Mouse (Mus musculus) right cerebral cortex, postnatal 36 days (tissue): Measurements from ENCODE around the gene Nadk2.

ENCODE experiments used
- DNase-seq, 2 experiments: peaks; one replicate each; pipeline ENCODE4 v3.0.0; 2022; ENCODE audit warnings: low spot score in 2 of 2, mixed read lengths in 1 of 2

Gene Nadk2

DNA sequence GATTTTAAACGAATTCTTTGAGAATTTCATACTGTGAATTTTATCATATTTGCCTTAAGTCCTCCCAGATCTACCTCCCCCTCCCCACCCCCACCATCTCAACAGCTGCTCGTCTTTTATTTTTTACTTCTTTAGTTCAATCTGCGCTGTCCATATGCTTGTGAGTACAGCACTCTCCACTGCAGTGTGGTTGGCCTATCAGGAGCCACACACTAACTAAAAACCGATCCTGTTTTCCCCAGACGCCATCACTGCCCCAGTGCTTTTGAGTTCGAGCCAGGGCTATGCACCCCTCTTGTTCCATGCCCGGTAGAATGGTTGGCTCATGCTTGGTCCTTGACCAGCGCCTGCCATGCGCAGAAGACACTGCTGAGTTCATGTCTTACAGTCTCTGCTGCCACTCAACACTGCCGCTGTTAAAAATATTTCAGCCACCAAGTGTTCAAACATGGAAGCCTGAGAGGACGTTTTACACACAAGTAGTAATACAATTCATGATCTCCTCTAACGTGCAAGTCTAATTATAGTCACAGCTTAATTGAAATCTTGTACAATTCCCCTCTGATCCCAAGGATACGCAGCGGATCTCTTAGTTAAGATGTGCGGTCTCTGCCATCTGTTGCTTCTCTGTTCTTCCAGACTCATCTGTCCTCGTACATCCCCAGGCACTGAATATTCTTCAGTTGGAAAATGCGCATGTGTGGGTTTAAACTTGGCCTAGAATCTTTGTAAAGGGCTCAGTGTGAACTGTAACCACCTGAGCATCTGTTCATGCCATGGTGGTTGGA lies 17.0 kb downstream of the Nadk2 start:
- DNase-seq = no peak

DNA sequence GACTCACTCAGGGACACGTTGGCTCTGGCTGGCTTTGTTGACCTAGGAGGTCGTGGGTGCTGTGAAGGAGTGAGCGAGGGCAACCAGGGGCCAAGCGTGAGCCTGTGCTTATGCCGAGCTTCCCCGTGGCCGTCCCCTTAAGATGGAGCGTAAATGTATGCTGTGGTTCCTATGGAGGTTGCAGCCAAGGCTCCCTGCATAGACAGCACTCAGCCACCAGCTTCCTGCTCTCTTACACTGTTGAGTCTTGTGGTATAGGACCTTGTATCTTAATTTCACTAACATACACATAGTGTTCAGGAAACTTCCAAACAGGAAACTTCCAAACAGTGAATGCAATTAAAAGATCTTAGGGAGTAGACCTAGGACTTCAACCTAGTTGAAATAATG lies 17.6 kb downstream of the Nadk2 start:
- DNase-seq = no peak

DNA sequence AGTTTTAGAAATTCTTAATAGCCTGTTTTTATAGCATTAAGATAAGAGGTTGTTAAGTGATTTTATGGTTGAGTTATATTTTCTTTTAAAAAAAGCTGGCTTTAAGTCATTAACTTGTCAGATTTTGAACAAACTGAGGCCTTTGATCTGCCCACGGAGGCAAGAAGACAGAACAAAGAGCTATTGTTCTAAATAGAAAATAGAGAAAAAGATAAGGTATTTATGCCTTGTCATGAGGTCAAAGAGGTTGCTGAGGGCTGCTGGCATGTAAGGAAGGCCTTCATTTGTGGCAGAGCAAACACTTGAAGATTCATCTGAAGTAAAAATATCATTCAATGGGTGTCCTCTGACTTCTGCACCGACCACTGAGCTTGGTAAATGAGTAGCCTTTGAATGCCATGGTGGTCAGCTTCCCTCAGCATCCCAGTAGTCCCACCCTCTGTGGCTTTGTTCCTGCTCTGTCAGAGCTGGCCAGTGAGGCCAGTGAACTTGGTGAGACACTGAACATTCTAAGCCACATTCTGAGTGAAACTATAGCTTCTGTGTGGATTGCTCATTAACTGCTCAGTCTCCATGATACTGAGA lies 18.2 kb downstream of the Nadk2 start:
- no peak for DNase-seq

DNA sequence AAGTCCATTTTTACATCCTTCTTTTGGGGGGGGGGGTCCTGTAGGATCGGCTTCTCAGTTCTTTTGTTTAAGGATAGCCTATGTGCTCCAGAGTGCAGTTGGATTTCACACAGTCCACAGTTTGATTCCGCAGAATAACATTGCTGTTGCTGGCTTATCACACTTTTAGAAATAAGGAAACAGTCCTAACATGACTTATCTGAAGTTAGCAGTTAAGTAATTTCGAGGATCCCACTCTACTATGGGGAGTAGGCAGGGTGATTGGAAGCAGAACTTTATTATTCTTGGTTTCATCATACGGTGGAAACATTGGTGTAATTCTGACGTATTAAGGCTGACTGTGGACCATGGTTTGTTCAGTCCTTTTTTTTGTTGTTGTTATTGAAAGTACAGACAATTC lies 19.6 kb downstream of the Nadk2 start:
- no peak for DNase-seq

DNA sequence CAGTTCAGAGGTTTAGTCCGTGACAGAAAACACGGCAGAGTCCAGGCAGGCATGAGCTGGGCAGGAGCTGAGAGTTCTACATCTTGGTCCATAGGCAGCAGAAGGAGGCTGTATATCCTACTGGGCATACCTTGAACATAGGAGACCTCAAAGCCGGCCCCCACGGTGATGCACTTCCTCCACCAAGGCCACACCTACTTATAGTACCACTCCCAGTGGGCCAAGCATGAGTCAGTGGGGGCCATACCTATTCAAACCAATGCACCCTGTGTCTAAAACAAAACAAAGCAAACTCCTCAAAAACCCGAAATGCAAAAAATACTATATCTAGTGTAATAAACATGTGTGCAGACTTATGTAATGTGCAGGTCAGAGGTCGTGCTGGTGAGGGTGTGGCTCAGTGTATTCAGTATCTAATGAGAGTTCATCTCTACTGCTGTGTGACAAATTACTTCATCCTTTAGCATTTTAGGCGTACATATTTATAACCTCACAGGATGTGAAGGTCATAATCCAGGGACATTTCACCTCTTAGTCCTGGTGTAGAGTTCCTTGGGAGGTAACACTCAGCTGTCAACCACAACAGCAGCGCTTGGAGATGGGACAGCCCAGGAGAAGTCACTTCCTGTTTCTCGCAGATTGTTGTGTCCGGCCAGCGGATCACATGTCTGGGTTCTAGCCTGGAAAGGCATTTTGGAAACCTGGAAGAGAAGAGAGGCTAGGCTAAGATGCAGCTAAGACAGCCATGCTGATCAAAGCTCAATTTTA lies 22.7 kb downstream of the Nadk2 start:
- no peak for DNase-seq

DNA sequence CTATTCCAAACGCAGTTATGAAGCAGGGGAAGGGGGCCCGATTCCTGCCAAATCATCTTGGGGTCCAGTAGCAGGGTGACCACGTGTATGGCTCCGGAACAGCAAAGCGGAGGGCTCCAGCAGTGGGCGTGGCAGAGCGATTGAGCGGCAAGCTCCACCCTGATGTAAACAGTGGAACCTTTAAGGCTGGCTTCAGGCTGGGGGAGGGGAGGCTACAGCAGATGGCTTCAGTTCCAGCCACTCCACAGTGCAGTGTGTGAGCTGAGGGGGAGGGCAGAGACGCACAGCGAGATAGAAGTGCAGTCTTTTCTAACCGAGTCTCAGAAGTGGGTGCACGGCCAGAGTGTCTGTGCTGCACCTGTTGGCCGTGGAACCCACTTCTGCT lies 23.3 kb downstream of the Nadk2 start:
- DNase-seq = peak; percentile 52 to 56

DNA sequence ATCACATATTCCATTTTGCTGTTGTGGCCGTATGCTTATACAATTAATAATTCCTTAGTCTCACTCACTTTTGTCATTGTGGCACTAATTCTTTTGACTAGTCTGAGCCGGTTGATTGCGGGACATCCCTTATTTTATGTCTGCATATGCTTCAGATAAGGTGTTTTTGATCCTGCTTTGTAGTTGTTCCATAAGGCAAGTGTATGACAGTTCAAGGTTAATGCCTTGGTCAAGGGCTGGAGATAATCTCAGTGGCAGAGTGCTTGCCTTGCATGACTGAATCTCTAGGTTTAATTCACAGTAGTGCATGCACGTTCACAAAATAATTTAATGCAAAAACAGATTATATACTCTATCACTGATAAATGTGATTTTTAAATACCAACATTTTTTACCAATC lies 25.8 kb downstream of the Nadk2 start:
- DNase-seq = no peak

DNA sequence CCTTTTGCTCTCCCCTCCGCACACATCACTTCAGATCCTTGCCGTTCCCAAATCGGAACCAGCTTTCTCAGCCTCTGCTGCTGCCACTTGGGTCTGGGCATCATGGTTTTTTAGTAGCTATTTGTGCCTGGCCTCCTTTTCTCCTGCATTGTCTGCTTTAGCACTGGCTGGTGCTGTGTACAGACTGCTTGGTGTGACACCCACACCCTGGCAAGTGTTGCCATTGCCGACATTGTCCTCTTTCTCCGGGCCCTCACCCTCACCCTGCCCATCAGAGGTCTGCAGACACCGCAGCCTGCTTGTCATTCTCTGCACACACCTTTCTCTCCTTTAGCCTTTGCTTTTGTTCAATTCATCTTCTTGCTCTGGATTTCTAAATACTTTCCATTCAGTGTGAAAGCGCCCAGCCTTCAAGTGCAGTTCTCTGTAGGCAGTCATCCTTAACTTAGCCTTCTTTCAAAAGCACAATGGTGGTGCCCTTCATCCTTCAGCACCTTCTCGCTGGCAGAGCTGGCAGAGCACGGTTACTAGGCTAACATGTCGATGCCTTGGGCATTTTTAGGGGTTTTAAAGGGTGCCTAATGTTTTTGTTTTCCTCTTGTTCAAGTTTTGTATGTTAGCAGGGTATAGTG lies 29.5 kb downstream of the Nadk2 start:
- DNase-seq = no peak

DNA sequence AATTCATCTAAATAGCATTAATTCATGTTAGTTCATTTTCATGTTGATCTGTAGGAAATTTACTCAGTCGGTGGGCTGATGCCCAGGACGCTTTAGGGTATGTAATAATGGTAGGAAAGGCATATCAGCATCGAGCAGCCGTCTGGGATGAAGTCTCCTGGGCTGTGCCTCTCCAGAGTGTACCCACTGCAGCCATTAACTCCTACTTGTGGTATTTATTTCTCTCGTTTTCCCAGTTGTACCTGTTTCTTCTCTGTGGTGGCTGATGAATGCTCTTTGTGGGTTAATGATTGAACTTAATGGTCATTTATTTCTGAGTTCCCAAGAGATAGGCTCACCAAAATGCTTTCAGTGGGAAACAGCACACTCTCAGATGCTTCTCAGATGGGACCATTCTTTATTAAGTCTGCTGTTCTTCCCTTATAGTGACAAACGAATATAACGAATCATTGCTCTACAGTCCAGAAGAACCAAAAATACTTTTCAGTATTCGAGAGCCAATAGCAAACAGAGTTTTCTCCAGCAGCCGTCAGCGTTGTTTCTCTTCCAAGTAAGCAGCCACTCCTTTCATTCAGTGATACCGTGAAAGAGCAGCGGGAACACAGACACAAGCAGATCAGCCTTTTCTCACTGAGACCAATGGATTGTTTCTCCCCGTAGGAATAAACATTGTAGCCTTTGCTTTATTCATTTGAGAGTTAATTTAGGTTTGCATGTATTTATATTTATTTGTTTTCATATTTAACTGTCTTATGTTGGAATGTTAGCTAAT lies 35.4 kb downstream of the Nadk2 start:
- DNase-seq = no peak

DNA sequence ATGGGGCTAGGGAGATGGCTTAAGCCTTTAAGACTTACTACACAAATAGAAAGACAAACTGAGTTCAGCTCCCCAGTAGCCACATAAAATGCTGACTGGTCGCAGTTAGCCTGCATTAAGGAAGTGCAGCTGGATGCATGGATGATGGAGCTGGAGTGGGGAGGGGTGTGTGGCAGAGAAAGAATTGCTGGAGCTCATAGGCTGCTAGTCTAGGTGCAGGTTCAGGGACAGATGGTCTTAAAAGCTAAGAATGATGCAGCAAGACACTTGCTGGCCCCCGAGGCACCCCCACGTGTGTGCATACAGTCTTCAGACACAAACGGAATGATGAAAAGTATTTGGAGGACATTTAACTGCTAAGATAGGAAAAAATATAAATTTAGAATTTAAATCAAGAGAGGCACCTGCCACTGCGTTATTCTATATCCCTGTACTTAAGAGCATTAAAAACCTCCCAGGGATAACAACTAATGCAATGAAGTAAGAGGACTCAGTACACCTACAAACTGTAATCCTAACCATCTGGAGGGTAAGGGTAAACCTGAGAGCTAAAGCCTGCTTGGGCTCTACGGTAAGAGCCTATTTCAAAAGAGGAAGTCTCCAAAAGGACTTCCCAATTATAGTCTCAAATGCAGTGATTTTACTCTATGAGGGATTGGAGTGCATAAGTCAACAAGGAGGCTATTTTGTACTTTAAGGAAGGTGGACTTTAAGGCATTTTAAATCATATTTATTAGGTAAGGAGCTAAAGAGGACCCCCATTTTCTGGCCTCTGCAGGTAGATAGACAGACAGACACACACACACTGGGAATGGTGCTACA lies 39.7 kb downstream of the Nadk2 start:
- DNase-seq = no peak

DNA sequence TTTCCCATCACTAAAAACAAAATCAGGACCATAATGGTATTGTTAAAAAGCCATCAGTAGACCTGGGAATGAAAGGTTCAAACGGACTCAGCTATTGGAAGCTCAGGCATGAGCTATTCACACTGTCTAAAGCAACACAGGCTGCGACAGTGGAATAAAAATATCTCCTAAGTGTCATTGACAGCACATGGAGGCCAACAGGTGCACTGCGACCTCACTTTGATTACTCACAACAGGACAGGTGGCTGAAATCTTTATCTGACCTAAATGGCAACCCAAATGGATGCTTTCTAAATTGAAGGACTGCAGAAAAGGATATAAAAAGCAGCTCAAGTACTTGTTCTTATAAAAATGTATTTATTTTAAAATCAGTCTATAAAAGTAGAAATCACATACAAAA lies 40.6 kb downstream of the Nadk2 start:
- no peak for DNase-seq

DNA sequence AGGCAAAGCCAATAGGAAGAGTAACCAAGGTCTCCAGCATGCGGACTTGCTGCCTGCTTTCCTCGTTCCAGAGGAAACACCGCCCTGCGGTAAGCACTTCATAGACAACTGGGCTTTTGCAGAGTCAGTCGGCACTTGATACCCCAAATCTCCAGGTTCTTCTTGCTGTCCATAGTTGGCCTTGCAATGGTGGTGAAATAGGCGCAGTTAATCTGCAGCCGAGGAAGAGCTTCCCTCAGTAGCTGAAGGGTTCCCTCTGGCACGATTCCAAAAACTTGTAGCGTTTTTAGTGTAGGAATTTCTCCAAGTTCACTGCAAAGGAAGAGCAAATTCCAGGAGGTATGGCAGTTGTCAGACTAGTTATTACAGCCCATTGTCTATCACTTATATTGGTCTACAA lies 42.5 kb downstream of the Nadk2 start:
- DNase-seq = no peak

DNA sequence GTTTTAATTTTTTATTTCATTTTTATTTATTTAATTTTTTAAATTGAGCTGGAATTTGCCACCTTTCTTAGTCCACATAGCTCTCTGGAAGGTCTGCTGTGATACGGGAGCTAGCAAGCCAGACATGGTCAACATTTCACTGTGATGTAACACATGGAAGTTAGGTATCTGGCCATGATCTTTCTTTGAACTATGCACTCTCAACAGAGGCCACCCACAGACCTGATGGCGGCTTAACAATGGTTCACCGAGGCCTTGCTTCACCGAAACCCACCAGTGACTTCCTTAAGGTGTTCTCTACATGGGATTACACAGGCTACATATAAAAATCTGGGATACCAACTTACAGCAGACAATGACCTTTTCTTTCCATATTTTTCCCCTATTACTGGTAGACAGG lies 43.1 kb downstream of the Nadk2 start:
- DNase-seq = no peak

DNA sequence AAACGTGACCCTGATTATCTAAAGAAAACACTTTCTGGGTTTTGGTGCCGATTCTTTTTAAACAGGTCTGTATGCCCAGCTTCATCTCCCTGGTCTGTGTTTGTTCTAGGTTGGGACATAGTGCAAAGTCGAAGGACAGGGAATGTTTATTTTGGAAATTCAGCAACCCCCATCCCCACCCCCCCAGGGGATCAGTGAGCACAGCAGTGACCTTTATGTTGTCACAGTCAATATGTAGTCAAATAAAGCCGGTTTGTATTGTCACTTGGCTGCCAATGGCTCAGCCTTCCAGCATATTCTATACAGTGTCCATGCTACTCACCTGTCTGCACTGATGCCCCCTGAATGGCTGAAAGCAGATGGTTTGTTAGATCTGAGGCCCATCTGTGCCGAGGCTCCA lies 43.5 kb downstream of the Nadk2 start:
- no peak for DNase-seq

DNA sequence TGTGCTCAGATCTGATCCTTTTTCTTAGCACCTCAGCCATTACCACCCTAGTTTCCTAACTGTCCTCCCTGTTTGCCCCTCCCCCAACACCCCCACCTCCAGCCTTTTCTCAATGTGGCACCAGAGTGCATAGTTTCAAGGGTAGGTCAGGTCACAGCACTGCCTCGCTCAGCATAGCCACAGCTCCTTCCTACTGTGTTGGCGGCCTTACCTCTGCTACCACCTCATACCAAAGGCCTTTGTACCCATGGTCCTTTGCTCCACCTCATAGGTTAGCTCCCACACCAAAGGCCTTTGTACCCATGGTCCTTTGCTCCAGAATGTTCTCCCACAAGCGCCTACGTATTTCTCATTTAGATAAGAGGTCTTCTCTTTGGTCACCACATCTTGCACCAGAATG lies 47.8 kb downstream of the Nadk2 start:
- DNase-seq = no peak

DNA sequence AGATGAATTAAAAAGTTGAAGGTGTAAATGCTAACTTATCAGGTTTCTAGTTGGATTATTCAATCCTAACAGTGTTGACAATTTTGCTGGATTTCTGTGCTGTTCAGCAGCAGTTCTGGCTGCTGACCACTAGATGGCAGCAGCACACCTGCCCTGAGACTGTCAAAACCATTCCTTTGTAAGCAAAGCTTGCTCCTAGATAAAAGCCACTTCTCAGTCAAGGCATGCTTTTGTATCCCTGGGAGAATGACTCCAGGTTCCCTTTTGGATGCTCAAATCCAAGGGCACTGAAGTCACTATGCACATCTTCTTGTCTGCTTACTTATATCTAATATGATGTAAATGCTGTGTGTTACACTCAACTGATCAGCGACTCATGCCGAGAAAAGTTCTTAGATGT lies 49.0 kb downstream of the Nadk2 start:
- DNase-seq = no peak

DNA sequence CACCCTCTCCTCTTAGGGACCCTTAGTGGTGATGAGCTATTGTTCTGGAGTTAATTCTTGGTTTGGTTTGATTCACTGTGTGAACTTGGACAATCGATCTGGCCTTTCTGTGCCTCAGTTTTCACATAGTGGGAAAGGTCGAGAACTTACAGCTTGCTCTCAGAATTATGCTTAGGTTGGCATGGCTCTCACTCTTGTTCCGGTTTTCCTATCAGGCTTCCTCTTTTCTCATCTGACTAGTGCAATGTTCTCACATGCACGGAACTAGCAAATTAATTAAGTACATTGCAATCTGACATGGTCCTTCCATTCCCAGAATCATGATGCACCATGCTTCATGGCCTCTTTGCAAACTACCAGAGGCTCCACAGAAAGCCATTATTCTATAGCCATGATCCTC lies 51.9 kb downstream of the Nadk2 start:
- no peak for DNase-seq

DNA sequence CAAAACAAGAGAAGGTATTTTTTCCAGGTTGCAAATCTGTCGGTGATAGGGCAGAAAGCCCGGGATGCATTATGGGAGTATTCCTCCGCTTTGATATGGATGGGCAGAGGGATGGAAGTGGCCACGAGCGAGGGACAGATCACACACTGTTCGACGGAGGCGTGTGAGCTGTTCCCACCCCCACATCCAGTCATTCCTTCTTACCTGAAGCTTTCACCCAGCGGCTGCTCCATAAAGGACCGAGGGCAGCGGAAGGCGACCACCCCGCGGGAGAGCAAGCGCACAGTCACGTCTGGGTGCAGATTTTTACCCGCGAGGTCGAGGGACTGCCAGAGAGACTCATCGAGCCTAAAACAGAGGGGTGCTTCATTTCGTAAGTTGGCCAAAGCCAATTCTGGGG lies 53.8 kb downstream of the Nadk2 start:
- no peak for DNase-seq

DNA sequence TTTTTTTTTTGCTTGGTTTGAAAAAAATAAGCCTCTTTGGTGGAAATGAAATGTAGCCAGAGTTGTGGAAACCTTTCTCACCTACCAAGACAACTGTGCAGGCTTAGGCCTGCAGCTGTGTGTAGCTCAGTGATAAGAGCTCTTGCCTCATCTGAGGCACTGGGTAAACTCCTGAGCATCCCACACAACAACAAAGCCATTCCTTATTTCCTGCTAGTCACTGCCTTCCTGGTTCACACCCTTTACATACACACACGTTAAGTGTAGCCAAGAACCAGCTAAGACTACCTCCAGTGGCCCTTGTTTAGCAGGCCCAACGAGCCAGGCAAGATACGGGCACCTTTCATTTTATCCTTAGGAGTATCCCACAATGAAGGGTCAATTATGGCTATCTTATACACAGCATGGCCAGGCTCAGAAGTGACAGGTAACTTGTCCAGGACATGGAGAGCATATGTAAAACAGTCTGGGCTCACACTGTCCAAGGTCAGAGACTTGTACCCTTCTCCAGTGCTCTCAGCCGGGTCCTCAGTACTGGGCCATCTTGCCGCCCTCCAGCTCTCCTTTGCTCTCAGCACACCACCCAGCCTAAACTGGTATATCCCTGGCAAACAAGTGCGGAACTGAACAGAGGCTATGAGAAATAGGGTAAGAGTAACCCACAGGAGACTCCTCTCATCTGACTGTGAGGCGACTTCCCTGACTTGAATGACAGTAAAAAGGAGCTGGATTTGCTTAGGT lies 56.2 kb downstream of the Nadk2 start:
- no peak for DNase-seq

DNA sequence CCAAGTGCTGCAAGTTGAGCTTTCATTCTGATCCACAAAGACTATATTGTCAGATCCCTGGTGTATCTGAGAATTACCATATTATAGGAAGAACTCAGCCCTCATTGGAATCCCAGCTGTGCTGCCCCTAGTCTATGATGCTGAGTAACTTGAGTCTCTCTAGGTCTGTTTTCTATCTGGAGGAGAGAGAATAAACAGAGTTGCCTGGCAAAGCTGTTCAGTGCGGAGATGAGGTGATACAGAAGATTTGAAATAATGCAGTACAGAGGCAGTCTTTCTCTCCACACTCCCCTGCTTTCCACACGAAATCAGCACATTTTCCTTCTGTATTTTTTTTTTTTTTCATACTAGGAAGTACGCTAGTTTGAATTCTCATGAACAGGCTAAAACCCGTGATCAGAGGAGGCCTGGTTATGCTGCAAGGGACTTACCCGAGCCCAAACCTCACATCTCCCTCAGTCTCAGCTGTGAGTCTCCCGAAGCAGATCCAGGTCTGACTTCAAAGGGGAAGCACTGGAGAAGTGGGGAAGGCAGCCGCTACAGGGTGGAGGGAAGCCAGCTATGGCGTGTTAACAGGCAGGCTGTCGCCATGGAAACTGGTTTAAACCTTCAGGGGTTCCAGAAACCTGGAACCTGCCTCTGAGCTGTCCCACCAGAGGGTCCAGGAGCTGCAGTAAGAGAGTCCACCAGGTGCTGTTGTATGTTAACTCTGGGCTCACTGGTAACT lies 59.9 kb downstream of the Nadk2 start:
- DNase-seq = no peak
